Mouse (Mus musculus): ENCODE results near the gene Gm1527. TPM values are rescaled to one million over a fixed set of nuclear protein-coding genes. Genes with fewer than 3 reads are reported as not detected.

The Gm1527 gene
- 0.32 TPM for polyA plus RNA-seq (2014; fragmentation: Illumina TruSeq; extraction: RNeasy Lipid Tissue Mini Kit (QIAGEN cat#74804); ENCODE audit: low read depth, low replicate concordance)

DNA sequence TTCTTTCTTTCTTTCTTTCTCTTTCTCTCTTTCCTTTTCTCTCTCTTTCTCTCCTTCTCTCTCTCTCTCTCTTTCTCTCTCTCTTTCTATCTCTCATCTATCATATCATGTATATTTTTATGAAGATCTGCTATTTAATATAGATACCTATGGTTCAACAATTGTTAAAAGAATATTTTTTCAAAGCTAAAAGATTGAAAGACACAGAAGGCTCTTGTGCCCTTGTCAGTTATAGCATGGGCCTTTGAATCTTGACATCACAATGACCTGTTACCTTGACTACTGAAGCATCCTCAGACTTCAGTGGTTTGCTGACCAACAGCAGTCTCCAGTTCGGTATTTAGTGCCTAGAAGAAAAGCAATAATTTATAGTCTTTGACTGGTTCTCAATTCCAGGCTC, at the start of gene Gm1527:
Gene Gm1527, plus strand, starts transcription at position 301 of the 400 bp plus-strand sequence.

Other genes with a start within 250 kb of the Gm1527 start
- gene Slc2a2, start 194.7 kb upstream of the Gm1527 start, polyA plus RNA-seq (2014; fragmentation: Illumina TruSeq; extraction: RNeasy Lipid Tissue Mini Kit (QIAGEN cat#74804); ENCODE audit: low read depth, low replicate concordance) = 0.83 TPM
- gene Eif5a2, start 111.3 kb upstream of the Gm1527 start, polyA plus RNA-seq (2014; fragmentation: Illumina TruSeq; extraction: RNeasy Lipid Tissue Mini Kit (QIAGEN cat#74804); ENCODE audit: low read depth, low replicate concordance) = 2.0 TPM
- gene Rpl22l1, start 87.2 kb upstream of the Gm1527 start, polyA plus RNA-seq (2014; fragmentation: Illumina TruSeq; extraction: RNeasy Lipid Tissue Mini Kit (QIAGEN cat#74804); ENCODE audit: low read depth, low replicate concordance) = 217 TPM
- gene Egfem1, start 189.4 kb downstream of the Gm1527 start, polyA plus RNA-seq (2014; fragmentation: Illumina TruSeq; extraction: RNeasy Lipid Tissue Mini Kit (QIAGEN cat#74804); ENCODE audit: low read depth, low replicate concordance) = not detected